ENCODE assay signal across 21 mouse cellular contexts in the genomic region with DNA sequence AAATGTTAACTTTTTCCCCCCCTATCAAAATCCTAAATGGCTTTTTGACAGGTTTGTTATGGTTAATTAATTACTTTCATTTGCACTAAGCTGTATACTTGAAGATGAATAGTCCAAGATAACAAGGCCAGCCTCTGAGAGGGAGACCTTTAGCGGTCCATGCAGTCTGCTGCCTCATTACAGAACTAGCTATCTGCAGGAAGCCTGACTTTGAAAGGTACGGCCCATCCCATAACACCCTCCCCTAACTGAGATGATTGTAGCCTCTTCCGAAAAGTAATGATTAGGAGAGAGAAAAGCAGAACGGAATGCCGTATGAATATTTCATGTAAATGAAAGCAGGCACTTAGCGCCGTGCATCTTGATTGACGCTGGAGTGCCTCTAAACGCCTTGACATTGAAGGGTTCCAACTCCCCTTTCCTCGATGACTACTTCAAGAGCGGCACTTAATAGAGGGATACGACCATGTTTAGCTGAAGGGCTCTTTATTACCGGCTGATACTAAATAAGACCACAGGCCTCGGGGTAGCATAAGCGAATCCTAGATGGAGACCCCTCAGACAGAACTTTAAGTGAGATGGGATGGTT.
DNase-seq lines count a peak whose midpoint lies in the region; ATAC-seq lines count a peak whose summit lies in the region.
"Had no signal": no experiment of that assay in that cellular context is flagged by ENCODE, and none has a peak within 500 bp of the region (broad histone marks: within the 10 kb centered on the region; RNA-seq: fewer than 3 reads in every experiment).

No protein-coding gene starts in this region.

- peak overlapping the region; percentile 46 for H3K4me2 ChIP-seq in heart, embryonic 12.5 days
- H3K4me2 ChIP-seq in hindbrain, embryonic 11.5 days (replicated peaks; ENCODE audit: low read depth, low read length), result no peak overlapping the region
- no peak overlapping the region for H3K4me2 ChIP-seq in hindbrain, embryonic 13.5 days
- 0 out of 2 replicates have a peak overlapping the region, but pooled peaks have one; percentile 1 for H3K4me2 ChIP-seq in forebrain, embryonic 15.5 days (replicated peaks)
- H3K4me2 ChIP-seq: hindbrain, embryonic 15.5 days had no signal

- no peaks in the 10 kb centered on the region for H3K36me3 ChIP-seq in heart, embryonic 12.5 days
- no peaks in the 10 kb centered on the region for H3K36me3 ChIP-seq in hindbrain, embryonic 11.5 days (ENCODE audit: control insufficient read depth, insufficient read depth, low read length)
- no peaks in the 10 kb centered on the region for H3K36me3 ChIP-seq in hindbrain, embryonic 13.5 days
- H3K36me3 ChIP-seq in forebrain, embryonic 15.5 days, result no peaks in the 10 kb centered on the region
- H3K36me3 ChIP-seq: embryonic facial prominence, embryonic 10.5 days; hindbrain, embryonic 15.5 days; limb, embryonic 10.5 days had no signal

- DNase-seq in heart, postnatal 36 days, result no peak
- DNase-seq in hindbrain, embryonic 11.5 days (ENCODE audit: low spot score), result no peak
- peak; percentile 15 for DNase-seq in ZHBTc4 (ENCODE audit: low read depth, low spot score)
- no peak for DNase-seq in left cerebral cortex, adult 8-10 months (ENCODE audit: low spot score in 2 of 2)
- DNase-seq: cerebellum, adult 11-12 months; cerebellum, postnatal 10 days; gastrocnemius, postnatal 36 days; kidney, adult 8-10 months; kidney, postnatal 10 days; lung, postnatal 4 days; thymus, adult 18-20 months; thymus, postnatal 36 days had no signal

- no peak for ATAC-seq in heart, embryonic 12.5 days (ENCODE audit: insufficient number of reproducible peaks, low FRiP score)
- ATAC-seq in hindbrain, embryonic 11.5 days (ENCODE audit: low FRiP score), result 0 out of 2 replicates have a peak, but pooled peaks have one; percentile 22
- no peak for ATAC-seq in hindbrain, embryonic 13.5 days (ENCODE audit: low FRiP score)
- ATAC-seq in forebrain, embryonic 15.5 days (replicated peaks), result peak; percentile 53
- no peak for ATAC-seq in megakaryocyte progenitor cell, adult 5-6 weeks (replicated peaks; ENCODE audit: poor library complexity)
- ATAC-seq: CD4-positive, CD25-positive, alpha-beta regulatory T cell, adult 4 months had no signal

- 0 out of 2 replicates have a peak, but pooled peaks cover 8% of the 10 kb centered on the region for H3K4me1 ChIP-seq in heart, embryonic 12.5 days (replicated peaks)
- H3K4me1 ChIP-seq in hindbrain, embryonic 11.5 days (replicated peaks; ENCODE audit: control insufficient read depth, insufficient read depth, low read length), result no peaks in the 10 kb centered on the region
- H3K4me1 ChIP-seq in hindbrain, embryonic 13.5 days (replicated peaks), result no peaks in the 10 kb centered on the region
- H3K4me1 ChIP-seq in forebrain, embryonic 15.5 days, result 0 out of 2 replicates have a peak, but pooled peaks cover 9% of the 10 kb centered on the region
- H3K4me1 ChIP-seq: hindbrain, embryonic 15.5 days had no signal

- H3K9ac ChIP-seq in heart, embryonic 12.5 days, result no peak overlapping the region
- no peak overlapping the region for H3K9ac ChIP-seq in hindbrain, embryonic 11.5 days (ENCODE audit: low read depth, low read length)
- H3K9ac ChIP-seq in hindbrain, embryonic 13.5 days, result no peak overlapping the region
- H3K9ac ChIP-seq in forebrain, embryonic 15.5 days (replicated peaks), result no peak overlapping the region
- H3K9ac ChIP-seq: hindbrain, embryonic 15.5 days had no signal

- no peak overlapping the region for H3K4me3 ChIP-seq in heart, embryonic 12.5 days
- H3K4me3 ChIP-seq in hindbrain, embryonic 11.5 days (ENCODE audit: low read depth, low read length), result no peak overlapping the region
- no peak overlapping the region for H3K4me3 ChIP-seq in hindbrain, embryonic 13.5 days
- no peak overlapping the region for H3K4me3 ChIP-seq in forebrain, embryonic 15.5 days
- H3K4me3 ChIP-seq: embryonic facial prominence, embryonic 10.5 days; hindbrain, embryonic 15.5 days; left cerebral cortex, adult 2 months; limb, embryonic 10.5 days had no signal

- intact Hi-C loops in heart, postnatal 36 days (cut with DNase I), result loop anchor here (1.0 kb wide), 1 partner anchor 70 kb away; no protein-coding TSS in a partner anchor

- no peak overlapping the region for H3K27ac ChIP-seq in heart, embryonic 12.5 days (ENCODE audit: poor library complexity, severe bottlenecking)
- no peak overlapping the region for H3K27ac ChIP-seq in hindbrain, embryonic 11.5 days (ENCODE audit: low read depth, low read length)
- no peak overlapping the region for H3K27ac ChIP-seq in hindbrain, embryonic 13.5 days
- H3K27ac ChIP-seq in forebrain, embryonic 15.5 days (replicated peaks), result peak overlapping the region; percentile 31
- H3K27ac ChIP-seq: embryonic facial prominence, embryonic 10.5 days; hindbrain, embryonic 15.5 days; left cerebral cortex, adult 2 months; limb, embryonic 10.5 days had no signal

- H3K27me3 ChIP-seq in heart, embryonic 12.5 days (replicated peaks), result peaks cover 31% of the 10 kb centered on the region
- H3K27me3 ChIP-seq in hindbrain, embryonic 11.5 days (ENCODE audit: control insufficient read depth, insufficient read depth, low read length), result no peaks in the 10 kb centered on the region
- H3K27me3 ChIP-seq in hindbrain, embryonic 13.5 days, result no peaks in the 10 kb centered on the region
- H3K27me3 ChIP-seq in forebrain, embryonic 15.5 days, result no peaks in the 10 kb centered on the region
- H3K27me3 ChIP-seq: hindbrain, embryonic 15.5 days had no signal

- WGBS in heart, embryonic 12.5 days, result 54% methylated on average over 15 of the region's 15 CpGs
- 75% methylated on average over 15 of the region's 15 CpGs for WGBS in hindbrain, embryonic 11.5 days
- WGBS in hindbrain, embryonic 13.5 days, result 57% methylated on average over 15 of the region's 15 CpGs
- 40% methylated on average over 15 of the region's 15 CpGs for WGBS in forebrain, embryonic 15.5 days

- no peaks in the 10 kb centered on the region for H3K9me3 ChIP-seq in heart, embryonic 12.5 days (replicated peaks)
- H3K9me3 ChIP-seq in hindbrain, embryonic 11.5 days (ENCODE audit: control insufficient read depth, low read length), result no peaks in the 10 kb centered on the region
- no peaks in the 10 kb centered on the region for H3K9me3 ChIP-seq in hindbrain, embryonic 13.5 days
- no peaks in the 10 kb centered on the region for H3K9me3 ChIP-seq in forebrain, embryonic 15.5 days
- H3K9me3 ChIP-seq: embryonic facial prominence, embryonic 10.5 days; hindbrain, embryonic 15.5 days; limb, embryonic 10.5 days had no signal

Comparison
In these comparisons a context has a peak if more than half of its experiments do, and no peak if none do; other contexts are left out.
1. ATAC-seq: peak in hindbrain, embryonic 11.5 days (single experiment) and forebrain, embryonic 15.5 days (single experiment); none in heart, embryonic 12.5 days (single experiment), hindbrain, embryonic 13.5 days (single experiment) and megakaryocyte progenitor cell, adult 5-6 weeks (single experiment).
2. H3K4me2 ChIP-seq: peak in heart, embryonic 12.5 days (single experiment) and forebrain, embryonic 15.5 days (single experiment); none in hindbrain, embryonic 11.5 days (single experiment) and hindbrain, embryonic 13.5 days (single experiment).